Mouse (Mus musculus) liver, embryonic 14.5 days (tissue): ENCODE data around the gene Tenm2.

Experiments
- CTCF ChIP-seq: IDR thresholded peaks from 2 replicates; pipeline ENCODE4 v1.5.1; 2016; ENCODE audit warnings: antibody characterized with exemption, low read depth, control low read depth
- EP300 ChIP-seq: IDR thresholded peaks from 2 replicates; pipeline ENCODE4 v1.6.1; 2016; ENCODE audit warnings: antibody characterized with exemption, low read depth

DNA sequence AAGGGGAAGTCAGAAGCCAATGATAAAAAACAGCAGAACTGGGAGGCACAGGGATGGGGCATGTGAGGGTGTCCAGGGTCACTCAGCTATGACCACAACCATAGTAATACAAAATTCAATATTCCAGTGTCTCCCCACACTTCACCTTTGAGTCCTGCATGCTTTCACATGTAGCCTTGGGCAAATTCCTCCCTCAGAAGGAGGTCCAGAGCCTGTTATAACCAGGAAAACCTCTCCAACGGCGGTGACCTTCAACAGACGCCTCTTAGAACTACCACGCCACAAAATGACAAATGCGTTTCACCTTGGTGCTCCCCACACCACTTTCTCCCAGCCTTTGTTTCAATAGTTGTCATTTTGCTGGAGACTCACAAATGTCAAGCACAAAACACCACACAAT is 851.1 kb downstream of the Tenm2 start:
- no peak for TF ChIP-seq CTCF
- no peak for TF ChIP-seq EP300
